Mouse (Mus musculus) gonadal fat pad, adult 2 months (tissue): ENCODE measurements at regions not wholly inside any gene's neighbourhood (a gene's known extent, or its start where the extent isn't known, plus 50 kb on each side); places are given as distances from the start of the nearest gene placed in this dataset.

Experiments
- DNase-seq: peaks from one replicate; pipeline ENCODE4 v3.0.0-alpha.2; 2012; ENCODE audit warnings: low read depth

- DNase-seq = no peak
Observed at GRCm38 (mm10) chr3:143193263-143193970, 311.6 kb upstream of the Pkn2 start.

- DNase-seq = no peak
Observed at GRCm38 (mm10) chr3:143188931-143189330, 307.1 kb upstream of the Pkn2 start.

- DNase-seq = no peak
Observed at GRCm38 (mm10) chr3:143173971-143174370, 292.2 kb upstream of the Pkn2 start.

- no peak for DNase-seq
Observed at GRCm38 (mm10) chr3:143162444-143162843, 280.6 kb upstream of the Pkn2 start.

- DNase-seq = no peak
Observed at GRCm38 (mm10) chr3:143161993-143162392, 280.2 kb upstream of the Pkn2 start.

- DNase-seq = no peak
Observed at GRCm38 (mm10) chr3:143158568-143158967, 276.8 kb upstream of the Pkn2 start.

GRCm38 (mm10) chr3:143156733-143157524 lies 275.1 kb upstream of the Pkn2 start:
- DNase-seq = no peak

GRCm38 (mm10) chr3:143156174-143156573 lies 274.4 kb upstream of the Pkn2 start:
- no peak for DNase-seq

GRCm38 (mm10) chr3:143155556-143155955 lies 273.8 kb upstream of the Pkn2 start:
- no peak for DNase-seq

GRCm38 (mm10) chr3:143147471-143147870 lies 265.7 kb upstream of the Pkn2 start:
- DNase-seq = no peak

- no peak for DNase-seq
Observed at GRCm38 (mm10) chr3:143138952-143139351, 257.1 kb upstream of the Pkn2 start.

- DNase-seq = no peak
Observed at GRCm38 (mm10) chr3:143134528-143134927, 252.7 kb upstream of the Pkn2 start.

GRCm38 (mm10) chr3:143107733-143108291 lies 226.0 kb upstream of the Pkn2 start:
- no peak for DNase-seq

- no peak for DNase-seq
Observed at GRCm38 (mm10) chr3:143104734-143105133, 222.9 kb upstream of the Pkn2 start.

GRCm38 (mm10) chr3:143103333-143103732 lies 221.5 kb upstream of the Pkn2 start:
- DNase-seq = no peak

- no peak for DNase-seq
Observed at GRCm38 (mm10) chr3:143100810-143101645, 219.2 kb upstream of the Pkn2 start.

- no peak for DNase-seq
Observed at GRCm38 (mm10) chr3:143100203-143100602, 218.4 kb upstream of the Pkn2 start.

- DNase-seq = no peak
Observed at GRCm38 (mm10) chr3:143092206-143092605, 210.4 kb upstream of the Pkn2 start.

GRCm38 (mm10) chr3:143090886-143091285 lies 209.1 kb upstream of the Pkn2 start:
- DNase-seq = no peak

- DNase-seq = no peak
Observed at GRCm38 (mm10) chr3:143090316-143090715, 208.5 kb upstream of the Pkn2 start.

- DNase-seq = no peak
Observed at GRCm38 (mm10) chr3:143087786-143088185, 206.0 kb upstream of the Pkn2 start.

GRCm38 (mm10) chr3:143078310-143078709 lies 196.5 kb upstream of the Pkn2 start:
- DNase-seq = no peak
